Mouse (Mus musculus) B cell, adult 2 months (primary cell): ENCODE measurements around the gene Mob3b.

Source experiments
- DNase-seq, 2 experiments: peaks; one replicate each; pipeline ENCODE4 v3.0.0; 2022

Mob3b gene

DNA sequence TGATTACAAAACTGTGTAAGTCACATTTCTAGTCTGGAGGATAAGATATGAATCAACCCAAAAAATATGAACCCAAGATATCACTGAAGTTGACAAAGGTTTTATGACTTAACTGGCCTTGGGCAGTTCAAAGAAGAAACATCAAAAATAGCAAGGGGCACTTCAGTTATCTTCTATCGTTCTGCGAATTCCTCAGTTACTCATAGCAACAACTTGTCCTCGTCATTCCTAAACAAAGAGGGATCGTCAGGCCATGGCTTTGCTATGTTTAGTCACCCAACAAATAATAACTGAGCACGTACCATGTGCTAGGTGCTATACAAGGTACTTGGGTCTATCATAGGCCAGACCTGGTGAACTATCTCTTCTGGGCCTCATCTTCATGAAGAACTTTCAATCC is 10.7 kb downstream of the Mob3b start:
- no peak for DNase-seq

DNA sequence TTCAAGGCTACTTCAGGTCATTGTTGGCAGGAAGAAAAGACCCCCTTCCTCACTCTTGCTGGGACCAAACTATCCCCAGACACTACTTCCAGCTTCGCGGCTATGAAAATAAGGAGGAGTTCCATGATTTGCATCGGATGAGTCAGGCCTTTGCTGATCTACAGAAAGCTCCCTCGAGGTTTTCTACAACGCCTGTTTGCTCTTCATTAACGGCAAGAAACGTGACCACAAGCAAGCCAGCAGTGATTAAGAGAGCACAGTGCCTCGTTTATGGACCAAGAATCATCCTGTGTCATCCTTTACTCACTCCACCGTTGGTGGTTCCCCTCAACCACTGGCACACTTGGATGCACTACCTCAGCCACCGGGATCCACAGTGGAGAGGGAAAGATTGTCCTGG is 11.6 kb downstream of the Mob3b start:
- DNase-seq, result no peak

DNA sequence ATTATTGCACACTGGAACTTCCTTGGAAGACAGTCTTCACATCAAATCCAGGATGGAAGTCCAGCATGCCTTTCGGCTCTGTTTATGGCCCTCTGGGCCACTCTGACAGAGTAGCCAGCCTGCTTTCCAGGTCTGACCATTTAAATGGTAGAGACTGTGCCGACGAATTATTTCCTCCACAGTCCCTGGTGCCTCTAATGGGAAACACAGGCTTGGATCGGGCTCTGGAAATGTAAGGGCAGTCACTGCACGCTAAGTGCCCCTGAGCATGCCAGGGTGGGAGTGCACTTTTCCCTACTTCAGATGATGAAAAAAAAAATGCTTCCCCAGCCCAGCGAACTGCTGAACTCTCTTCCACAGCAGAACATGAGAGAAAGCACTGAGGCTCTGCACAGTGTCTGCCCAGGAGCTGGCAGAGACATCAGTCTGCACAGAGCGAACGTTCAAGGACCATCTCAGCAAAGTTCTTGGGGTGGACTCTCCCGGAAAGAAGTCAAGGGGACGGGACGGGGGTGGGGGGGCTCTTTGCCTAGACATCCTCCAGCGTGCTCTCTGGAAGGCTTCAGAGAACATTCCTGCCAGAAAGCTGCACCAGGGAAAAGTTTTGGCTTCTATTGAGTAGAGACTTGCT is 13.7 kb downstream of the Mob3b start:
- DNase-seq, result no peak

DNA sequence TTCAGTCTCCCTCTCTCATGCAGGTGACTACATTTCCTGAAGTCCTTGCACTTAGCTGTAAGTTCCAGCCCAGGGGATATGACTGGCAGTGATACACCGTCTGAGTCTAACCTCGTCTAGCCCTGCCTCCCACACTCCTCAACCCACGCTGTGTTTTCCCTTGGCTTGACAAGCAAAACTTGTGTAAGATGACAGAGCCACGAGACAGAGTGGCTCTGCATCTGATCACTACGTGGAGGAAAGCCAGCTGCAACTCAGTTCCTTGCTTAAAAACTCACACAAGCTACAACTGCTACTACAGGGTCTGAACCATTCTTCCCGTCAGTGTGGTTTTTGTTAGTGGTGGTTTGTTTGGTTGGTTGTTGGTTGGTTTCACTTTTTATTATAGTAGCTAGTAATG is 17.0 kb downstream of the Mob3b start:
- peak; percentile 24 for DNase-seq

DNA sequence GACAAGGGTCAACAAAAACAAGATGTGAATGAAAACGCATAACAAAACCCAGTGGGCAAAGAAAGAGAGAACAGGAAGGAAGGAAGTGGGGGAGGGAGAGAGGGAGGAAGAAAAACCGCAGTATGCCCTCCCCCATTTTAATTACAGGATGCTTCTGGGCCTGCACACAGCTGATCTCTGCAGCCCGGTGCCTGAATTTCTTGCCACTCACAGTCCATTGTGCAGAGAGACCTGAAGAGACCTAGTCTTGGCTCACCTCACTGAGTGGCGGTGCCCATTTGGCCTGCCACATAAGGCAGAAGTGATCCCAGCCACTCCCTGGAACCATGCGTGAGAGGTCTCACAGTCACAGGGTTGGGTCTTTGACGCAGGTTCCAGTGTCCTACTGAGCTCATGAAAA is 19.2 kb downstream of the Mob3b start:
- peak; percentile 47 to 53 for DNase-seq

DNA sequence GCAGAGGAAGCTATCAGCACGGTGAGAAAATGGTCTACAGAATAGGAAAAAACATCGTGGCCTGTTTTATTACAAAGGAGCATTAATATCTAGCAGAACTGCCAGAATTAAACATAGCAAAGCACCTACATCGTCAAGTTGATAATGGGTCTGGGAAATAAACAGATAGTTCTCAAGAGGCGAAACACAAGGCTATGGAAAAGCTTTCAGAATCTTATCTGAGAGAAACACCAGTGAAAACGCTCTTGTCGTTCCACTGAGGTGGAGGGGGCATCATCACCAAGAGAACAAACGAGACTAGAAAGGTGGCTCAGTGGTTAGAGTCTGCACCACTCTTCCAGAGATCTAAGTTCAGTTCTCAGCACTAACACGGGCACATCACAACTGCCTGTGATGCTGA is 20.3 kb downstream of the Mob3b start:
- DNase-seq, result no peak

DNA sequence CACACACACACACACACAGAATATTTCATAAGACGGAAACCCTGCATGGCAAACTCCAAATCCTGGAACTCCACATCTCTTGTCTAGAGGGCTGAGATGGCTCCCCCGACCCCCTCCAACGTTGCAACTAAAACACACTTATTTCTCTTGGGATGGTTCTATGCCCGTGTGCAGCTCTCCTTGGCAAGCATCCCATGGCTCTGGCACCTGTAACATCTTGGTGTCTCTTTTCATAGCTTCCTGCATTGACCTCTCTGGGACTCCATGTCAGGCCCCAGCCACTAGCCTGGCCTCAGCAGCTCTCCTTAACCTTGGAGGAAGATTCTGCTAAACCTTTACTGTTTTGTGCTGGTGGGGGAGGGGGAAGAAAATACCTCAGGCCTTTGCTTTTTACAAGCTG is 21.5 kb downstream of the Mob3b start:
- no peak for DNase-seq

- DNase-seq, result no peak
Measured at GRCm38 (mm10) chr4:35134846-35135611, 22.3 kb downstream of the Mob3b start.

DNA sequence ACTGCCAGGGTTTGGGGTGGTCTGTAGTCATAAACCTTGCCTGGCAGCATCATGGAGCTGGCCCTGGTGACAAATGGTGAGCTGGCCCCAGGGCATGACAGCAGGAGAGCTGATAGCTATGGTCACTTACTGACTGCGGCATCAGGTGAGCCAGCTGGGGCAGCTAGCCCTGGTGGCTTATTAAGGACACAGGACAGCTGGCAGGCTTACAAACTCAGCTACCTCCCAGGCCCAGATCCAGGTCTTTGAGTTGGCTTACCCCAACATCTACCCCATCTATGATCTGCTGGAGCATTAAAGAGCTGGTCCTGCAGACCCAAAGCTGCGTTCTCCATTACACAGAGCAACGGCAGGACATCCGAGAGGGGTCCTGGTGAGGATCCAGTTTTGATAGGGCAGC is 23.9 kb downstream of the Mob3b start:
- no peak for DNase-seq

- DNase-seq, result peak; percentile 64 to 67
Measured at GRCm38 (mm10) chr4:35131592-35131991, 25.7 kb downstream of the Mob3b start.

GRCm38 (mm10) chr4:35130411-35130948 is 26.8 kb downstream of the Mob3b start:
- DNase-seq, result peak; percentile 55 to 57

DNA sequence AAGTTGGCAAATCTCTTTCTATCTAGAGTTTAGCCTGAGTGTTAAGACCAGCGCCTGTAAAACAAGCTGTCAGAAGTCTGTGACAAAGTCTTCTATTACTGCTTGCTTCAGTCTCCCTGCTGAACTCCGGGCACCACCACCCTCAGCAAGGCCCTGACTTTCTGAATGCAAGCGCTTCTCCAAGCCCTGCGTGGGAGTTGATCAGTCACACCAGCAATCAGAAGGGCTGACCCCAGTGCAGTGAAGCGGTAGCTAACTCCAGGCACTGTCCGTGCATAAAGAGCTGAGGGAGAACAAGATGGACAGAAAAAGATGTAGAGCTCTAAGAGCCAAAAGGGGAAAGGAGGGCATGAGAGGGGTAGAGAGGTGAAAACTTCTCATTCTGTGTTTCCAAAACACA is 29.5 kb downstream of the Mob3b start:
- DNase-seq, result no peak

DNA sequence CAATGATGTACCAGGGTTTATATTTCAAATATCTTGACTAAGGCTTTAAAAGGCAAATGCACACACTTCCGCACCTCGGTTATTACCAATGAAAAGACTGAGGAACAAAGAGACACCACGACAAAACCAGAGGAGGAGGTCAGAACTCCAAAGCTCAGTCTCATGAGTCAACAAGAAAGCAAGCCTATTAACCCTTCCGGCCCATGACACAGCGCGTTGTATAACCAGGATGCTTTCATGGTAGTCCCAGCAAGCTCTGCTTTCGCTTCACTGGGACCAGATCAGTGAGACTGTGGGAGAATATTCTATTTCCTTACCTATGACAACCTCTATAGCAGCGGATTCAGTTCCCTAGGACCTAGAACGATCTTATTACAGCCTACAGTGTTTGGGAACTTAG is 30.5 kb downstream of the Mob3b start:
- DNase-seq, result no peak

DNA sequence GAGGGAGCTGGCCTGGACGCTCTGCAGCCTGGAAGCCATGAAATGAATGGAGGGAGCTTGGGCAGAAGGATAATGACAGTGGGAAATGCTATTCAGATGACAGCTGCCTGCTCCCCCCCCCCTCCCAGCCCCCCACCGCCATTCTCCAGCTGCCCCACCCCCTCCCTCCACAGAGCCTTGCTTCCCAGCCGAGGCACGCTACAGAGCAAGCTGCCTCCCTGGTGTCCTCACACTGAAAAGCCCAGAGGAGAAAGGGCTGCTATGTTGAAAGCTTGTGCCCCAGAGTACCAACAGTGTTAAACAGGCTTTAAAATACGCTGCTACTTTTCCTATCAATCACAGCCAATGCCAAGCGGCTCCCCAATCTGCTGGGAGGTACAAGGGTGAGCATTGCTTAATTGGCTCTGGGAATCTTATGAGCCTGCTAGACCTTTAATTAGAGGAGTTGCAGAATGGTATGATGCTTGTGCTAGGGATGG is 31.9 kb downstream of the Mob3b start:
- DNase-seq, result no peak

DNA sequence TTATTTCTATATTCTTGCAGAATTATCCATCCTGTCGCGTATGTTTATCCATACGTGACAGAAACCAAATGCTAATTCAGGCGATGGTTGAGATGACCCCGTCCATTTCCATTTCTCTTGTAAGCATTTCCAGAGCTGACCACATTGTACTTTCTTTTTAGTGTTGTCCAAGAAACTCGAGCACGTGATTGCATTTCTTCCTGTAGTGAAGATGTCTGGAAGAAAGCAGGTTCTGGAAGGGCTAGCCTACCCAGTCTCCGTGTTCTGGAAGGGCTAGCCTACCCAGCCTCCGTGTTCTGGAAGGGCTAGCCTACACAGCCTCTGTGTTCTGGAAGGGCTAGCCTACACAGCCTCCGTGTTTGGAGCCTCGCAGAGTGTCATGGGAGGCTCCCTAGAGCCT is 33.3 kb downstream of the Mob3b start:
- no peak for DNase-seq

- DNase-seq, result no peak
Measured at GRCm38 (mm10) chr4:35123087-35123486, 34.2 kb downstream of the Mob3b start.

- no peak for DNase-seq
Measured at GRCm38 (mm10) chr4:35121060-35121459, 36.2 kb downstream of the Mob3b start.

- no peak for DNase-seq
Measured at GRCm38 (mm10) chr4:35120575-35120974, 36.7 kb downstream of the Mob3b start.

DNA sequence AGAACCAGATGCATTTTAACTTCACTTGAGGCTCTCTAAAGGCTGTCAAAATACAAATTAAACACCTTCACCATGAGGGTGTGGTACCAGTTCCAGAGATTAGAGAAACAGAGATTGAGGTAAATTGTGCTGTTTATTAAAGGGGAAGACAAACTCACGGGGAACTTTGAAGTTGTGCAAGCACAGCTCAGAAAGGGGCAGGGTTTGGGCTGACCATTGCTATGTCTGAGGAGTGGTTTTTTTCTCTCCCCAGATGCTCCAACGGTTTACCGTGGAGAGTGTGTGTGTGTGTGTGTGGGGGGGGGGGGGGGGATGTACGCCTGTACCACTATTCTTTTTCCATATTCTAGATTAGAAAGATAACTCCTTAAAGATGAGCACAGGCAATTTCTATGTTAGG is 37.1 kb downstream of the Mob3b start:
- DNase-seq, result no peak

DNA sequence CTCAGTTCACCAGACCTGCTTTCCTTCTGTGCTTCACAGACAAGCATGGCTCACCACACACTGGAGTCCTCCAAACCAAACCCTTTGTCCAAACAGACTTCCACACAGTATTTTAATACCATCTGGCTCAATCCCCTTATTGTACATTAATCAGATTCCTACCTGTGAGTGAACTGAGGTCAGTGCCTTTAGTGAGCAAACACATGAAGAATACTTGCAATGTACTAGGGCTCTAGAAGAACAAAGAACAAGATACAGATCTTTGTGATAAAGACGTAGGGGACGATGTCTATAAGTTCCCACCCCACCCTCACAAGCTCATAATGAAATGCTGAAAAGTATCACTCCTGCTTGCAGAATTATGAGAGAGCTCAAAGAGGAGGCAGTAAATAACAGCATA is 38.4 kb downstream of the Mob3b start:
- no peak for DNase-seq

DNA sequence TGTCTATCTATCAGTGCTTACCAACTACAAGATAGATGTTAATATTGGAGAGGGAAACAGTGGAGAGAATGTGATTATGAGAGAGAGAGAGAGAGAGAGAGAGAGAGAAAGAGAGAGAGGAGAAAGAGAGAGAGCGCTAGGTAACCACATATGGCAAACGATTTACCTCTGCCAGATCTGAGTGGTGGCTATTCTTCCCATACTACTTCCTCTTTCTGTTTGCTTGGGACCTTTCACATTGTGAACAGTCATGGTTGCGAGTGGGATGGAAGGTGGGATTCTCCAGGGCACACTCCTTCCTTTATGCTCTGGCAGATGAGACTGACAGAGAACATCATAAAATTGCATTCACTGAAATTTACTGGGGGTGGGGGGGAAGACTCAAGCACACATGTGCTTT is 40.1 kb downstream of the Mob3b start:
- DNase-seq, result no peak

DNA sequence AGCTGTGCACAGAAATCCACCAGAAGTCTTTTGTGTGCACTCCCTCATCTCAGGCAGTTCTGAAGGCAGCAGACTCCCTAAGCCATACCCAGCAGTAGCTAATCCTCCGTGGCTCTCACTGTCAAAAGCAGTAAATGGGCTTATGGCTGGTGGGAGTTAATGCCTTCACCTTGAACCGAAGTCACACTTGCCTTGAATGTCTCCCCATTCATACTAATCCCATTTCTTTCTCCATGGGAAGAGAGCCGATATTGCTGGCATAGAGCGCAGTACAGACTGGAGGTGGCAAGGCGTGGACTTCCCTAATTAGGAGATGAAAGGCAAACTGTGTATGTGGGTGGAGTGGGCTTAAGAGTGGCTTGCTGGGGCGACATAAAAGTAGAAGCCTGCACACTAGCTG is 41.4 kb downstream of the Mob3b start:
- DNase-seq, result no peak

- no peak for DNase-seq
Measured at GRCm38 (mm10) chr4:35114950-35115349, 42.3 kb downstream of the Mob3b start.

DNA sequence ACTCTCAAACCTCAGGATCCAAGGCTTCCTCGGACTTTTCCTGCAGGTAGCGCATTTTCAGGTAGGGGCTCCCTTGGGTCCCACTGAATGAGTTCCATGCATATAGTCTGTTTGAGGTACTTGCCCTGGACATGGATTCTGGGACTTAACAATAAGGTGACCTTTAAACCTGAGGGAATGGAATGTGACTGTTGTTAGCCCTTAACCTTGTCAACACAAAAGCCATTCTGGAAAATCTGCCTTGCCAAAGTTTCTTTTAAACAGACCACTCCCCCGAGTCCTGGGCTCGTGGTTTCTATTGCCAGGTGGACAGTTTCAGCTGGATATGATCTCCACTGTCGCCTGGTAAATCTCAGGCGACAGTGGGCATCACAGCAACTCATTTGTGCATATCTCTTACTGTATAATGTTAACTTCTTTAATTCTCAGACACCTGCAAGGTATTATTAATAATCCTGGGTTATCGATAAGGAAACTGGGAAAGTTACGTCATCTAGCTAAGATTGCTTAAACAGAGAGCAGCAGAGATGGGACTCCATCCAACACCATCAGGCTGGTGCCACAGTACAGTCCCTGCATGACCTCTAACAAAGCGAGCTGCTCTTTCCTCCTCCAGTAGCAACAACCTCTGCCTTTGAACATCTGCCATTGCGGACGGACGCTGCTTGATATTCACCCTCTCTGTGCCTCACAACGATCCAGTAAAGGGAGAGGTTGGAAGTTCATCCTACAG is 43.6 kb downstream of the Mob3b start:
- DNase-seq, result no peak
